Mouse (Mus musculus) T-cell, adult 2 months (primary cell): ENCODE data around the gene Calcoco1.
"Not testable (repeated sequence)": the region's sequence is repeated elsewhere in the genome, so short reads cannot be mapped to it uniquely, and the experiment has no call there.

ENCODE experiments used
- DNase-seq: peaks from one replicate; pipeline ENCODE4 v3.0.0; 2022; ENCODE audit warnings: low spot score

Calcoco1 gene

GRCm38 (mm10) chr15:102692321-102692804 lies 29.6 kb downstream of the Calcoco1 start:
- no peak for DNase-seq

- no peak for DNase-seq
Measured at GRCm38 (mm10) chr15:102685791-102686190, 36.2 kb downstream of the Calcoco1 start.

- no peak for DNase-seq
Measured at GRCm38 (mm10) chr15:102683670-102684069, 38.3 kb downstream of the Calcoco1 start.

GRCm38 (mm10) chr15:102676345-102676744 lies 45.6 kb downstream of the Calcoco1 start:
- no peak for DNase-seq

GRCm38 (mm10) chr15:102673548-102673947 lies 48.4 kb downstream of the Calcoco1 start:
- no peak for DNase-seq

- no peak for DNase-seq
Measured at GRCm38 (mm10) chr15:102672215-102673071, 49.5 kb downstream of the Calcoco1 start, which contains the start of gene Atp5g2. Gene Atp5g2 (minus strand): TSS chr15:102672352.

GRCm38 (mm10) chr15:102671721-102672214 lies 50.2 kb downstream of the Calcoco1 start:
- DNase-seq: peak; percentile 46

- peak; percentile 97 for DNase-seq
Measured at GRCm38 (mm10) chr15:102670767-102671575, 51.0 kb downstream of the Calcoco1 start.

GRCm38 (mm10) chr15:102670281-102670680 lies 51.7 kb downstream of the Calcoco1 start:
- no peak for DNase-seq

GRCm38 (mm10) chr15:102669571-102669970 lies 52.4 kb downstream of the Calcoco1 start:
- DNase-seq: no peak

- peak; percentile 67 for DNase-seq
Measured at GRCm38 (mm10) chr15:102665494-102665893, 56.5 kb downstream of the Calcoco1 start.

- DNase-seq: no peak
Measured at GRCm38 (mm10) chr15:102663825-102664224, 58.2 kb downstream of the Calcoco1 start.

- DNase-seq: not testable (repeated sequence)
Measured at GRCm38 (mm10) chr15:102662601-102663000, 59.4 kb downstream of the Calcoco1 start.

GRCm38 (mm10) chr15:102657926-102658381 lies 64.0 kb downstream of the Calcoco1 start:
- DNase-seq: no peak
